Mouse (Mus musculus) ES-E14 (cell line): ENCODE measurements around the gene Ttc21b. TPM values are rescaled to one million over a fixed set of nuclear protein-coding genes. Genes with fewer than 3 reads are reported as not detected.

Source experiments
- DNase-seq: peaks from one replicate; pipeline ENCODE4 v3.0.0-alpha.2; 2013; ENCODE audit warnings: low read depth, low spot score
- H3K27ac ChIP-seq: 2 replicates; pipeline ENCODE4 v1.5.1; 2012; ENCODE audit warnings: low read depth, mild to moderate bottlenecking, low read length, moderate library complexity, mixed read lengths; ENCODE audit not compliant: poor library complexity, insufficient read depth, severe bottlenecking
- H3K36me3 ChIP-seq: 2 replicates; pipeline ENCODE4 v1.6.1; 2012; ENCODE audit warnings: mild to moderate bottlenecking, low read length, moderate library complexity, mixed read lengths; ENCODE audit not compliant: control insufficient read depth, poor library complexity, insufficient read depth, severe bottlenecking
- H3K4me1 ChIP-seq, 2 experiments: fragments of 150-350 bp in 1 of 2; sonication (generic) in 1 of 2; 2 replicates each; pipeline ENCODE4 v1.6.1; 2012; ENCODE audit warnings: low read length in 2 of 2, mild to moderate bottlenecking in 1 of 2, mixed read lengths in 1 of 2; ENCODE audit not compliant: control insufficient read depth in 2 of 2, insufficient read depth in 2 of 2, poor library complexity in 1 of 2
- H3K4me3 ChIP-seq, 2 experiments: fragments of 150-350 bp in 1 of 2; sonication (generic) in 1 of 2; 2 replicates each; pipeline ENCODE4 v1.5.1; 2012; ENCODE audit warnings: low read length in 2 of 2, low read depth in 1 of 2, mild to moderate bottlenecking in 1 of 2, mixed read lengths in 1 of 2; ENCODE audit not compliant: insufficient read depth in 1 of 2, poor library complexity in 1 of 2, severe bottlenecking in 1 of 2
- H3K9ac ChIP-seq: 2 replicates; pipeline ENCODE4 v1.6.1; 2012; ENCODE audit warnings: low read depth, mild to moderate bottlenecking, low read length, mixed read lengths; ENCODE audit not compliant: poor library complexity, insufficient read depth, severe bottlenecking
- H3K9me3 ChIP-seq: fragments of 150-350 bp; sonication (generic); 2 replicates; pipeline ENCODE4 v1.6.1; 2012; ENCODE audit warnings: low read depth, mild to moderate bottlenecking, low read length; ENCODE audit not compliant: control insufficient read depth, insufficient read depth
- CHD2 ChIP-seq: IDR thresholded peaks from 2 replicates; pipeline ENCODE4 v1.6.1; 2014; ENCODE audit warnings: mild to moderate bottlenecking, low read depth, low read length, inconsistent platforms
- HCFC1 ChIP-seq: IDR thresholded peaks from 2 replicates; pipeline ENCODE4 v1.6.1; 2012; ENCODE audit warnings: low read length, inconsistent platforms, borderline replicate concordance; ENCODE audit not compliant: insufficient read depth
- MAFK ChIP-seq: IDR thresholded peaks from 2 replicates; pipeline ENCODE4 v1.6.1; 2014; ENCODE audit warnings: mild to moderate bottlenecking, low read depth, low read length, inconsistent platforms; ENCODE audit not compliant: insufficient read depth
- ZC3H11A ChIP-seq: IDR thresholded peaks from 2 replicates; pipeline ENCODE4 v1.6.1; 2012; ENCODE audit warnings: low read depth, mild to moderate bottlenecking, inconsistent platforms, low read length, borderline replicate concordance
- ZNF384 ChIP-seq: IDR thresholded peaks from 2 replicates; pipeline ENCODE4 v1.6.1; 2012; ENCODE audit warnings: low read depth, low read length, inconsistent platforms
- in situ Hi-C, 2 experiments: fragments of 600-800 bp; cut with MboI; formaldehyde crosslinking; loops; one replicate each; pipeline ENCODE4 v1.15.1; 2025; ENCODE audit warnings: low sequenced_read_pairs in 2 of 2, inconsistent platforms in 1 of 2; ENCODE audit not compliant: unreplicated experiment in 2 of 2
- total RNA-seq: library from RNA; depleted of rRNA; stranded (reverse); fragments of 300-350 nt; gene quantifications from 2 replicates; pipeline ENCODE4 v1.2.3, GENCODE M21; 2012; rRNA removed

Ttc21b gene
- total RNA-seq = 4.0 and 4.7 TPM in 2 replicates

DNA sequence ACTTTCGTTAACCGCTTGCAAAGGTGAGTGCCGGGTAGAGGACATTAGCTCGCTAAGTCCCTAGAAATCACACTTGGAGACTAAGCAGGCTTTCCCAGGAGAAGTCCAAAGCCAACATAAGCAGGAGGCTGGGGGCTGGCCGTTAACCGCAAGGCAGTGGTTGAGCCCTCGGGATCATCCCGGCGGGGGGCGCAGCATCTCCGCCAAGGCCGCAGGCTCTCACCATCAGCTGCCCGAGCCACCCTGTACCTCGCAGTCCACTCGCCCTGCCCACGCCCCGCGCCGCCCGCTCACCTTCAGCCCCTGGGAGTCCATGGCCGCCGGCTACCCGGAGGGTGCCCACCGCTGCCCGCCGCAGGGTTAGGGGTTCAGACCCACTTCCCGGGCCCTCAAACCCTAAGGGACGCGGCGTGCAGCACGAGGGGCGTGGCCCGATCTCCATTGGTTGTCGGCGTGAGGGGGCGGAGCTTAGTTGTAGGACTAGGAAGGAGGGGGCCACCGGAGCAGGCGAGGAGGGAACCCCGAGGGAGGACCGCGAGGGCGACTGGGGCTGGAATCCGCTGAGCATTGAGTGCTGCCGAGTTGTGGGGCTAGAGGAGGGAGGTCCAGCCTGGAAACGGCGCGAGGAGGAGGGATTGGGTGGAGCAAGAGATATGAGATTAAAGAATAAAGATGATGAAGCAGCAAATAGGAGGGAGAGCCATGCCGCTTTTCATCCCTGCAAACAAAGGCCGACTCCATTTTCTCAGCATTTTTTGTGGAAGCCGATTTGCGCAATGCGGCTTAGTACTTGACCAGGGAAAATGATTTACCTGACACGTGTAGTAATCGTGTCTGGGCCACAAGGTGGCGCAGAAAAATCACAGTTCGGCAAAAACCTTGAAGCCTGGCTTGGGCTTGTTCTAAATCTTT lies at the start of gene Ttc21b:
Gene Ttc21b, minus strand, starts transcription at position 398 of the 912 bp plus-strand sequence.
- H3K4me3 ChIP-seq = peak within 1 kb of the TSS; percentile 84 to 87
- H3K4me1 ChIP-seq = no peaks in the 10 kb centered on the region
- TF ChIP-seq HCFC1 (peak; percentile 8; the same call in 1 of the 2 replicates), ZC3H11A (peak; percentile 50; the same call in 1 of the 2 replicates), CHD2 (no peak)
- peak within 1 kb of the TSS; percentile 75 for H3K9ac ChIP-seq
- no peaks in the 10 kb centered on the region for H3K36me3 ChIP-seq
- no peaks in the 10 kb centered on the region for H3K9me3 ChIP-seq
- in situ Hi-C loops = no loop called here
- peak; percentile 88 for DNase-seq
- no peak within 1 kb of the TSS; the same call in 1 of the 2 replicates for H3K27ac ChIP-seq

DNA sequence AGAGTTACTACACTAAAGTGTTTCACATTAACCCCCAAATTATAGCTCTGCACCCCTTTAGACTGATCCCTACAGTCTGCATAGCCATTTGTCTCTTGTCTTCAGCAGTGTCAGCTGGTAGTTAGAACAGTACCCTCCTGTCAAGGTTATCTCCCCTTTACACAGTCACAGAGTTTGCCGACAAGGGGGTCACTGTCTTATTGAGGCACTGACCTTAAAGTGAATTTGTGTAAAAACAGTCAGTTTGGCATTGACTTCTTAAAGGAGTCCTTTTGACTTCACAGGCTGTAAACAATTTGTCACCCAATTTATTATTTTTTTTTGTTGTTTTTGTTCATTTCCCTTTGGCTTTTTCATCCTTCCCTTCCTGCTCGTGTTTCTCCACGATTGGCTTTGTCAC lies 16.1 kb upstream of the Ttc21b start:
- TF ChIP-seq ZC3H11A (no peak), ZNF384 (no peak), CHD2 (no peak), MAFK (no peak), HCFC1 (no peak)
- no peak for DNase-seq
- H3K4me3 ChIP-seq = no peak overlapping the region
- in situ Hi-C loops = no loop called here
- H3K9me3 ChIP-seq = no peaks in the 10 kb centered on the region
- H3K4me1 ChIP-seq = no peaks in the 10 kb centered on the region
- H3K9ac ChIP-seq = no peak overlapping the region
- H3K27ac ChIP-seq = no peak overlapping the region
- no peaks in the 10 kb centered on the region for H3K36me3 ChIP-seq

DNA sequence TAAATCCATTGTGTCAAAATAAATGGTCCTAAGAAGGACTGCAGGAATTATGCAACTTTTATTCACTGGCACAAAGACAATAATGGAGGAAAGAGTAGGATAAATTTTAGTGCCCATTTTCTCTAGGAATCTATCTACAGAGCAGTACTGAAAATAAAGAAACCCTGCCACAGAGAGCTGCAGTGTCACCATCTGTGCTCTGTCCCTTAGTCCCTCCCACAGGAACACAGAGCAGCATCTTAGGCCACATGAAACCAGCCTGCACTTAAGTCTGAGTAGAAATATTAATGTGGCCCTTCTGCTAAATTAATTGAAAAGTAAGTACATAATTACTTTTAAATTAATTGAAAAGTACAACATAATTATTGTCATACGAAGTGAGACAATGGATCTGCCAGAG lies 12.4 kb downstream of the Ttc21b start:
- Histone ChIP-seq H3K36me3 (no peaks in the 10 kb centered on the region), H3K4me1 (no peaks in the 10 kb centered on the region)

DNA sequence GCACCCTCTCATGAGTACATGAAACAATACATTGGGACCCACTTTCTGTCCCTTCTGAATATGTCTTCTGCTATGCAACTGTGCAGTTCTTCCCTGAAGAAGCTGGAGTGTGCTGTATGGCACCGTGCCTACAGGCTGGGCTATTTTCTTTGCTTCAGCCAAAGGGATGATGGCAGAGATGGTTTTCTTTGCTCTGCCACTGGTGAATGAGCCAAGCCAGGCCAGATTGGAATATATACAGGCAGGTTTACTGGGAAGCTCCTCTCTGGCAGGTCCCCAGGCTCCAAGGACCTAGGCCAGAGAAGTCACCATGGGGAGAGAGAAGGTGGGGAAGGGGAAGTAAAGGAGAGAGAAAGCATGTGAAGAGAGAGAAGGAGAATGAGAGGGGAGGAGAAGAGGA lies 16.1 kb downstream of the Ttc21b start:
- Histone ChIP-seq H3K4me3 (no peak overlapping the region), H3K36me3 (no peaks in the 10 kb centered on the region), H3K9me3 (no peaks in the 10 kb centered on the region), H3K9ac (no peak overlapping the region), H3K27ac (no peak overlapping the region), H3K4me1 (no peaks in the 10 kb centered on the region)
- in situ Hi-C loops = no loop called here
- TF ChIP-seq CHD2 = no peak
- no peak for TF ChIP-seq HCFC1
- TF ChIP-seq MAFK = no peak
- TF ChIP-seq ZNF384 = no peak
- no peak for TF ChIP-seq ZC3H11A
- DNase-seq = no peak

More for the DNA sequence above, 12.4 kb downstream of the Ttc21b start:
- no peak for TF ChIP-seq MAFK
- TF ChIP-seq ZNF384 = no peak
- TF ChIP-seq CHD2 = no peak
- TF ChIP-seq ZC3H11A = no peak
- no peak for TF ChIP-seq HCFC1
- Histone ChIP-seq H3K27ac (no peak overlapping the region), H3K9me3 (no peaks in the 10 kb centered on the region), H3K4me3 (no peak overlapping the region), H3K9ac (no peak overlapping the region)
- in situ Hi-C loops = no loop called here
- no peak for DNase-seq
